Mouse (Mus musculus) mouse trophoblast stem cell (cell line): ENCODE results near the gene Ccdc8.

Experiments used
- in situ Hi-C, 2 experiments: fragments of 300-500 bp; cut with MseI, MboI; formaldehyde crosslinking; loops; 2 replicates in 1 of 2; 3 replicates in 1 of 2; pipeline ENCODE4 v1.15.1; 2025

The Ccdc8 gene

GRCm38 (mm10) chr7:17007300-17007699 is 14.8 kb downstream of the Ccdc8 start:
- in situ Hi-C loops, result no loop called here

- in situ Hi-C loops, result no loop called here
Measured at GRCm38 (mm10) chr7:17009326-17010009, 17.0 kb downstream of the Ccdc8 start.

GRCm38 (mm10) chr7:17010010-17010347 is 17.5 kb downstream of the Ccdc8 start:
- in situ Hi-C loops, result no loop called here

GRCm38 (mm10) chr7:17011909-17012590 is 19.5 kb downstream of the Ccdc8 start:
- in situ Hi-C loops, result no loop called here

- in situ Hi-C loops, result no loop called here
Measured at GRCm38 (mm10) chr7:17015381-17015780, 22.9 kb downstream of the Ccdc8 start.

- in situ Hi-C loops, result no loop called here
Measured at GRCm38 (mm10) chr7:17017036-17017435, 24.5 kb downstream of the Ccdc8 start.

GRCm38 (mm10) chr7:17017921-17018320 is 25.4 kb downstream of the Ccdc8 start:
- in situ Hi-C loops, result no loop called here

- in situ Hi-C loops, result no loop called here
Measured at GRCm38 (mm10) chr7:17019426-17020166, 27.1 kb downstream of the Ccdc8 start.

GRCm38 (mm10) chr7:17022176-17022575 is 29.7 kb downstream of the Ccdc8 start:
- in situ Hi-C loops, result no loop called here

- in situ Hi-C loops, result no loop called here
Measured at GRCm38 (mm10) chr7:17023701-17024100, 31.2 kb downstream of the Ccdc8 start.

- in situ Hi-C loops, result no loop called here
Measured at GRCm38 (mm10) chr7:17024141-17024540, 31.6 kb downstream of the Ccdc8 start.

GRCm38 (mm10) chr7:17024814-17025504 is 32.5 kb downstream of the Ccdc8 start:
- in situ Hi-C loops, result no loop called here

- in situ Hi-C loops, result no loop called here
Measured at GRCm38 (mm10) chr7:17025505-17025894, 33.0 kb downstream of the Ccdc8 start.

- in situ Hi-C loops, result no loop called here
Measured at GRCm38 (mm10) chr7:17025896-17026622, 33.6 kb downstream of the Ccdc8 start.

GRCm38 (mm10) chr7:17026710-17027587 is 34.4 kb downstream of the Ccdc8 start:
- in situ Hi-C loops, result no loop called here

GRCm38 (mm10) chr7:17027588-17028343 is 35.3 kb downstream of the Ccdc8 start, which contains the start of gene Ppp5c:
Ppp5c (minus strand) TSS chr7:17027924.
- in situ Hi-C loops, result no loop called here

- in situ Hi-C loops, result no loop called here
Measured at GRCm38 (mm10) chr7:17028923-17029322, 36.4 kb downstream of the Ccdc8 start.

- in situ Hi-C loops, result no loop called here
Measured at GRCm38 (mm10) chr7:17030239-17030638, 37.7 kb downstream of the Ccdc8 start.

GRCm38 (mm10) chr7:17038018-17038695 is 45.6 kb downstream of the Ccdc8 start:
- in situ Hi-C loops, result no loop called here
